Mouse (Mus musculus) kidney, embryonic 14.5 days (tissue): Measurements from ENCODE around the gene Odf3b. TPM values are rescaled to one million over a fixed set of nuclear protein-coding genes. Genes with fewer than 3 reads are reported as not detected.

Experiments
- ATAC-seq: fragments of 200-750 bp; cut with Nextera tagmentation; 2 replicates; pipeline ENCODE4 v1.8.0; 2017; ENCODE audit warnings: moderate number of reproducible peaks, mild to moderate bottlenecking, moderate TSS enrichment, moderate library complexity; ENCODE audit not compliant: low FRiP score, low TSS enrichment
- H3K27ac ChIP-seq: fragments of 300-500 bp; sonication (generic); 2 replicates; pipeline ENCODE4 v1.5.1; 2014; ENCODE audit warnings: low read depth, mild to moderate bottlenecking, low read length, moderate library complexity, mixed read lengths
- H3K27me3 ChIP-seq: fragments of 300-500 bp; sonication (generic); 2 replicates; pipeline ENCODE4 v1.6.1; 2014; ENCODE audit warnings: mild to moderate bottlenecking, low read length; ENCODE audit not compliant: control insufficient read depth, insufficient read depth
- H3K36me3 ChIP-seq: fragments of 300-500 bp; sonication (generic); 2 replicates; pipeline ENCODE4 v1.6.1; 2014; ENCODE audit warnings: low read length, mixed read lengths; ENCODE audit not compliant: control insufficient read depth, insufficient read depth
- H3K4me1 ChIP-seq: fragments of 300-500 bp; sonication (generic); 2 replicates; pipeline ENCODE4 v1.6.1; 2014; ENCODE audit warnings: low read length, mixed read lengths; ENCODE audit not compliant: control insufficient read depth, insufficient read depth
- H3K4me2 ChIP-seq: fragments of 300-500 bp; sonication (generic); replicated peaks from 2 replicates; pipeline ENCODE4 v1.6.1; 2014; ENCODE audit warnings: low read depth, mild to moderate bottlenecking, low read length
- H3K4me3 ChIP-seq: fragments of 300-500 bp; sonication (generic); 2 replicates; pipeline ENCODE4 v1.5.1; 2014; ENCODE audit warnings: mild to moderate bottlenecking, low read length
- H3K9ac ChIP-seq: fragments of 300-500 bp; sonication (generic); 2 replicates; pipeline ENCODE4 v1.6.1; 2014; ENCODE audit warnings: low read depth, mild to moderate bottlenecking, low read length, moderate library complexity
- H3K9me3 ChIP-seq: fragments of 300-500 bp; sonication (generic); 2 replicates; pipeline ENCODE4 v1.6.1; 2016; ENCODE audit warnings: low read length; ENCODE audit not compliant: control insufficient read depth
- WGBS: fragments of 180-500 bp; shearing (Covaris S2); extraction: QIAGEN DNeasy Blood & Tissue Kit; methylation state at CpG from one replicate; pipeline ENCODE4 v1.1.7; 2014; 5-methylcytosine and 5-hydroxymethylcytosine counted together
- polyA plus RNA-seq: library from polyadenylated mRNA; unstranded; fragments of >200 nt; fragmentation: Nextera tagmentation; extraction: Ambion mirVana; gene quantifications from 2 replicates; pipeline ENCODE4 v1.2.1, GENCODE M21; 2014

The Odf3b gene
- polyA plus RNA-seq, 1 experiment from 2014 or later, result not detected

DNA sequence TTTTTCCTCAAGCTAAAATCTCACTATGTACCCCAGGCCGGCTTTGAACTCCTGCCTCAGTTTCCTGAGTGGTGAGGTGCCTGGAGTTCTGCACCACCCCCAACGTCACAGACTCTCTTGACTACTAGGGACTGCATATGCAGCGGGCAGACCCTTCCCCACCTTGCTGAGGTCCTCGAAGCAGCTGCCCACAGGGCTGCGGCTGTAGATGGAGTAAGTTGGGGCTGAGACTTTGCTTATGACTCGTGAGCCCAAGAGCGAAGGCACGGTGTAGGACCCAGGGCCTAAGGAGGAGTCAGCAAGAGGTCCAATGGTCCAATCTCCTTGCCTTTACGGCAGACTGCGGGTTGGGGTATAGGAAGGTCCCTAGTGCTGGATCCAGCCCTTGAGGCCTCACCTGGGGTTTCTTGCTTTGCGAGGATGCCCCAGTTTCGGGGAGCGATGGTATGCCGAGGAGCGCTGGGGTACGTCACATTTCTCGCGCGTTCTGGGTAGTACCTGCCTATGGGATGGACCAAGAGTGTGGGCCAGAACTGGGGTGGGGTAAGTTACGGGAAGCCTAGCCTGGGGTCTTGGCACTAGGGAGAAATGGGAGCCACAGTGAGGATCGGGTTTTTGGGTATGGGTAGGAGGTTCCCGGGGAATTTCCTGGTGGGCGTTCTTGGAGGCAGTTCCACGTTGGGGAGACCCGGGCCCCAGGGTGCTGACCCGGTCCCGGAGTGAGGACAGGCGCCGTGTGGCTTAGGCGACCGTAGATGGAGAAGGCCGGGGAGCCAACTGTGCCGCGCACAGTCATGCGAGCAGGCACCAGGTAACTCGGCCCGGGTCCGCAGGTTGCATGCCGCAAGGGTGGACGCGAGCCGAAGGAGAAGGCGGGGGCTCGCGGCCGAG, 899 bp downstream of the Odf3b start:
- ATAC-seq, result no peak
- Histone ChIP-seq H3K36me3 (no peaks in the 10 kb centered on the region), H3K4me3 (peak overlapping the region; percentile 43), H3K4me2 (peak overlapping the region; percentile 71), H3K9me3 (no peaks in the 10 kb centered on the region), H3K9ac (peak overlapping the region; percentile 28; the same call in 1 of the 2 replicates), H3K27ac (no peak overlapping the region), H3K4me1 (peaks cover 21% of the 10 kb centered on the region; the same call in 1 of the 2 replicates), H3K27me3 (peaks cover 44% of the 10 kb centered on the region)
- WGBS, result 11% methylated on average over 46 of the region's 46 CpGs

DNA sequence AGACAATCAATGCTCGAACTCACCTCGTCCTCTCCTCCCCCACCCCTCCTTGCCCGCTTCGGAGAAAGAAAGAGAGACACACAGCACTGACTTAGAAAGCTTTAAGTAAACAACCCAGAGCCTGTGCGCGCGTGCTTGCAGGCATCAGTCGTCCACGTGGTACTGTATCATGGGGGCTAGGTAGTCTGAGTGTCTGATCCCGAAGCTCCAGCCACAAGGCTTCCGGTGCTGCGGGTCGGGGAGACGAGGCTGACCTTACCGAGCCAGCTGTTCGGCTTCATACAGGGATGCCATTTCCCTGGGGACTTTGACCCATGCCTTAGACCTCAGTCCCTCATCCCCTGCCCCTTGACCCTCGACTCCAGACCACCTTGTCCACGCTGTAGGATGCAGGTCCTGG, 1.7 kb downstream of the Odf3b start:
- peak overlapping the region; percentile 4; the same call in 1 of the 2 replicates for H3K4me3 ChIP-seq
- no peak for ATAC-seq
- H3K36me3 ChIP-seq, result peaks cover 3% of the 10 kb centered on the region
- WGBS, result 9% methylated on average over 18 of the region's 18 CpGs
- peaks cover 21% of the 10 kb centered on the region; the same call in 1 of the 2 replicates for H3K4me1 ChIP-seq
- H3K9me3 ChIP-seq, result no peaks in the 10 kb centered on the region
- H3K4me2 ChIP-seq, result 0 out of 2 replicates have a peak overlapping the region, but pooled peaks have one; percentile 5
- H3K27me3 ChIP-seq, result peaks cover 44% of the 10 kb centered on the region
- no peak overlapping the region for H3K9ac ChIP-seq
- H3K27ac ChIP-seq, result no peak overlapping the region

DNA sequence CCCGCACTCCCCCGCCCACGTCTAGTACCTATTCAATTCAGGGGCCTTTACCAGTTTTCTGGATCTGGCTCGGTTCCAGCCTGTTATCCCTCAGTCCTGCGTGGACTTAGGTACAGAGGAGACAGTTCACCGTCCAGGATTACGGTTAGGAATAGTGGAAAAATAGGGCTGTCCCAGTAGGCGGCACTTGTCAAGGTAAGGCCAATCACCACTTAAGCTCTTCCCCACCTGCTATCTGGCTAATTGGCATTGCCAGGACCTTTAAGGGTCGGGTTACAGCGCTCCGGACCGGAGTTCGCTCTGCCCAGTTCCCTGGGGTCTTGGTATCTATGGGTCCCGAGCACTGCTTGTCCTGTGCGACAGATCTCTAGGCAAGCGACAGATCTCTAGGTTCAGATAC, 2.1 kb downstream of the Odf3b start, which contains the start of gene Tymp:
Tymp (minus strand) TSS at position 83 of the 400 bp plus-strand sequence.
- peaks cover 44% of the 10 kb centered on the region for H3K27me3 ChIP-seq
- 17% methylated on average over 16 of the region's 16 CpGs for WGBS
- H3K4me3 ChIP-seq, result peak within 1 kb of the TSS; percentile 4; the same call in 1 of the 2 replicates
- no peaks in the 10 kb centered on the region for H3K9me3 ChIP-seq
- ATAC-seq, result no peak
- H3K27ac ChIP-seq, result no peak within 1 kb of the TSS
- H3K4me1 ChIP-seq, result peaks cover 21% of the 10 kb centered on the region; the same call in 1 of the 2 replicates
- peaks cover 7% of the 10 kb centered on the region for H3K36me3 ChIP-seq
- 0 out of 2 replicates have a peak within 1 kb of the TSS, but pooled peaks have one; percentile 5 for H3K4me2 ChIP-seq
- H3K9ac ChIP-seq, result no peak within 1 kb of the TSS

DNA sequence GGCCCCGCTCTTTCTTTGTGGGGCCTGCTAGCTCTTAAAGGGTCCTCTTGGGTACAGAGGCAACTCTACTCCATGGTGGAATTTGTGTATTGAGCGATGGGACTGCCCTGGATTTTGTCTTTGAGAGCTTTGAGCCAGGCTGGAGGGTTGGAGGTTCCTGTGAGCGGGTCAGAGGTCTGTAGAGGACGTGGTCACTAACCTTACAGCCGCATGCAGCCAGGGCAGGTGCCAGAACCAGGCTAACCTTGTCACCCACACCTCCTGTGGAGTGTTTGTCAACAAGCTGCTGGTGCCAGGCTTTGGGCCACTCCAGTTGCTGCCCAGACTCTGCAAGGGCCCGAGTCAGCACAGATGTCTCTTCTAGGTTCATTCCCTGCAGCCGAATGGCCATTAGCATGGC, 3.0 kb downstream of the Odf3b start:
- ATAC-seq, result no peak
- H3K4me2 ChIP-seq, result no peak overlapping the region
- H3K4me3 ChIP-seq, result no peak overlapping the region
- H3K9me3 ChIP-seq, result no peaks in the 10 kb centered on the region
- no peak overlapping the region for H3K27ac ChIP-seq
- no peak overlapping the region for H3K9ac ChIP-seq
- peaks cover 21% of the 10 kb centered on the region; the same call in 1 of the 2 replicates for H3K4me1 ChIP-seq
- peaks cover 16% of the 10 kb centered on the region for H3K36me3 ChIP-seq
- H3K27me3 ChIP-seq, result peaks cover 44% of the 10 kb centered on the region
- 79% methylated on average over 7 of the region's 7 CpGs for WGBS

DNA sequence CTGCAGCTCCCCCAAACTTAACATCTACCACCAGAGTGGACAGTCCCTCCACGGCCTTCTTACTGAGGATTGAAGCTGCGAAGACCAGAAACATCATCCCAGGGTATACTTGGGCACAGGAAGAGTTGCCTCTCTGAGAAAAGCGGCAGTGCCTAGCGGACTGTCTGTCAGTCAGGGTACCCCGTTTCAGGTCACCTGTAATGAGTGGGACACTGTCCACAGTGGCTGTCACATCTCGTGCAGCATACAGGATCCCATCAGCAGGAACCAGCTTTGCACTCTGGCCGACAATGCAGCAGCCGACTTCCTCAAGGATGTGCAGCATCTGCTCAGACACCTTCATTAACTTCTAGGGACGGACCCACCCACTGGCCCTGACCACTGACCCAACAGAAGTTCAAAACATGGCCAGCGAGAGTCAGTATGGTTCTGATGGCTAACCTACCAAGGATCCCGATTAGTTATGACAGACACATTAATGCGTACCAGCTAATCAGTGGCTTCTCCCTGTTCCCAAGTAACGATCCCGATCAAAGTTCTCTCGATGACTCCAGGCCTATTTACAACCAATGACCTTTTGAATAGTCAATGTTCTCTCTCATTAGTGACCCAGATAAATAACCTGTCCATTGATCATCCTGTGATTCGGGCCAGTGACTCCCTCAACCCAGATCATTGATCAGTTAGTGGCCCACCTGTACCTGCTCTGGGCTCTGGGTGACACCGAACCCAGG, 4.1 kb downstream of the Odf3b start:
- no peak overlapping the region for H3K4me2 ChIP-seq
- H3K27ac ChIP-seq, result no peak overlapping the region
- no peak for ATAC-seq
- no peak overlapping the region for H3K4me3 ChIP-seq
- peaks cover 26% of the 10 kb centered on the region for H3K36me3 ChIP-seq
- H3K27me3 ChIP-seq, result peaks cover 40% of the 10 kb centered on the region
- H3K4me1 ChIP-seq, result peaks cover 21% of the 10 kb centered on the region; the same call in 1 of the 2 replicates
- 91% methylated on average over 17 of the region's 17 CpGs for WGBS
- no peaks in the 10 kb centered on the region for H3K9me3 ChIP-seq
- H3K9ac ChIP-seq, result no peak overlapping the region

DNA sequence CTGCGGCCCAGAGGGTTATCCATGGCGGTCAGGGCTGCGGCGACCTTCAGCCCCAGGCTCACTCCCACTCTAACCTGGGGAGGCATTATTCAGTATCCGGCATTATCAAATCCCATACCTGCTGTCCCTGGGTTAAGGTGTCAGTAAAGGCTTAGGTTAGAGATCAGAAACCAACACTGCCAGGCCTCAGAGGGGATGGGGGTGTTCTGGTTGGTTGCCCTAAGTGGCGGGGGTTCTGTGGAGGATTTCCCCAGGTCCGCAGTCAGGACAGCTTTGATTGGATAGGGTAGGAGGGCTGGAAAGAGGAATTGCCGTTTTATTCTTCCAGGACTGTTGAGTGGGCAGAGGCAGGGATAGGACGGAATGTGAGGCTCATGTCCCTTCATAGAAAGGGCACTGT, 4.7 kb downstream of the Odf3b start:
- H3K36me3 ChIP-seq, result peaks cover 33% of the 10 kb centered on the region
- no peak for ATAC-seq
- no peaks in the 10 kb centered on the region for H3K9me3 ChIP-seq
- peaks cover 35% of the 10 kb centered on the region for H3K27me3 ChIP-seq
- peak overlapping the region; percentile 81 for H3K9ac ChIP-seq
- 47% methylated on average over 9 of the region's 9 CpGs for WGBS
- H3K4me3 ChIP-seq, result peak overlapping the region; percentile 66
- H3K4me1 ChIP-seq, result peaks cover 18% of the 10 kb centered on the region; the same call in 1 of the 2 replicates
- H3K4me2 ChIP-seq, result peak overlapping the region; percentile 78
- H3K27ac ChIP-seq, result peak overlapping the region; percentile 93; the same call in 1 of the 2 replicates

DNA sequence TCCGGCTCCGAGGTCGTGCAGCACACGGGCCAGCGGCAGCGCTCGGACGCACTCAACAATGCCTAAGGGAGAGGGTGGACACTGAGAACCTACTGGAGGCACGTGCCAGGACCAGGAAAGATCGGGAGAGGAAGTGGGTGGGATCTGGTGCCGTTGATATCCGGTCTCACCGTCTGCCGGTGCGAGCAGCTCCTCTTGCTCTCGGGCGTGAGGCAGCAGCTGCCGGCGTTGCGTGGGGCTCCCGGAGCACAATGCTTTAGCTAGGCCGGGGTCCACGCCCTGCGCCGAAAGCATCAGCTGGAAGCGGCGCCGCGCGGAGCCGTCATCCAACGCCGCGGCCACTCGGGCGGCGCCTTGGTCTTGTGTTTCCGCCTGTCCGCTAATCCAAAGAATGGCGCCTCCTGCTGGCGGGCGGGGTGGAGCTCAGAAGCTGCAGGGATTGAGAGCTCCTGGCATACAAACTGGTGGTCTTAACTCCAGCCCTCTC, 5.3 kb downstream of the Odf3b start, which contains the start of gene Sco2:
Sco2 (minus strand) TSS at position 85 of the 487 bp plus-strand sequence.
- Histone ChIP-seq H3K9me3 (no peaks in the 10 kb centered on the region), H3K36me3 (peaks cover 38% of the 10 kb centered on the region), H3K27ac (peak within 1 kb of the TSS; percentile 93), H3K4me3 (peak within 1 kb of the TSS; percentile 66), H3K4me1 (peaks cover 13% of the 10 kb centered on the region; the same call in 1 of the 2 replicates), H3K9ac (peak within 1 kb of the TSS; percentile 81), H3K27me3 (peaks cover 29% of the 10 kb centered on the region), H3K4me2 (peak within 1 kb of the TSS; percentile 78)
- peak; percentile 83 for ATAC-seq
- under 1% methylated on average over 42 of the region's 42 CpGs for WGBS

DNA sequence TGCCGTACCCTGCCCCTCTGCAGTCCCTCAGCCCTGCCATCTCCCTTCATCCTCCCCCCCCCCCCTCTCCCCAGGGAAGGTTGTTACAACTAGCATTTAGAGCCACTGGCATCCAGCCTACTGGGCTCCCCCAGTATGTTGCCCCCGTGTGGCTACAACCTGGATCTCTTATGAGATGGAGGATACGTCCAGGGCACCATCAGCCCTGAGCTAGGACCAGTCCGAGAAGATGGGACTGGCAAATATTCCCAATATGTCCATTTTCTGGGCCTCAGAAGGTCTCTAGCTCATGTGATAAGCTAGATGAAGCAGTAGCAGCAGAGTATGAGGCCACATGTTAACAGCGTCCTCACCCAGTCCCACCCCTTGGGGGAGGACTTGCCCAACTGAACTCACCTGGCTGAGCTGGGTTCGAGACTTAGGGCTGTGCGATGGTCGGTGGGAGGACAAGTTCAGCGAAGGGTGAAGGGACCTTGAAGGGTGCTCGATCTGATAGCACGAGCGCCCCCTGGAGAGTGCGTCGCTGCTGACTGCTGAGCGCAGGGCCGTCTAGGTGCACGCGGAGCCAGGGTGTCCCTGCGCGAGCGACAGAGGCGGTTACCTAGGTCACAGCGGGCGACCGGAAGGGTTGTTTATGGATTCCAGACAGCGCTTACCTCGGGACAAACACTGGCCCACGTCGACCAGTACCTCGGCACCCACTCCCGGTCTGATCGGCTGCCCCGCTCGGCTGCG, 5.9 kb downstream of the Odf3b start:
- Histone ChIP-seq H3K27ac (peak overlapping the region; percentile 93), H3K4me3 (peak overlapping the region; percentile 66), H3K4me1 (0 out of 2 replicates have a peak, but pooled peaks cover 7% of the 10 kb centered on the region), H3K27me3 (peaks cover 23% of the 10 kb centered on the region), H3K4me2 (peak overlapping the region; percentile 78), H3K9ac (peak overlapping the region; percentile 81), H3K36me3 (peaks cover 44% of the 10 kb centered on the region), H3K9me3 (no peaks in the 10 kb centered on the region)
- peak; percentile 86 for ATAC-seq
- under 1% methylated on average over 35 of the region's 35 CpGs for WGBS
